In genomic region chr9:30040396-30040795, GRCm38 (mm10) we compare ENCODE assay signal across 13 mouse cellular contexts.
DNase-seq lines count a peak whose midpoint lies in the region; ATAC-seq and TF ChIP-seq lines count a peak whose summit lies in the region.
"Had no signal": no experiment of that assay in that cellular context is flagged by ENCODE, and none has a peak within 500 bp of the region (broad histone marks: within the 10 kb centered on the region; RNA-seq: fewer than 3 reads in every experiment).

No protein-coding gene starts in this region.

- no peak for TF ChIP-seq CTCF in lung, postnatal 0 days (IDR thresholded peaks at IDR 0.05)

- WGBS in heart, embryonic 14.5 days: 20% methylated on average over 4 of the region's 4 CpGs
- whole genome bisulfite sequencing in heart, embryonic 11.5 days (ENCODE audit: insufficient replicate concordance): 35% methylated on average over 4 of the region's 4 CpGs
- 7% methylated on average over 4 of the region's 4 CpGs for WGBS in hindbrain, embryonic 16.5 days
- WGBS in lung, postnatal 0 days: 30% methylated on average over 4 of the region's 4 CpGs

- TF ChIP-seq EP300 in lung, postnatal 0 days (IDR thresholded peaks at IDR 0.05): no peak

- no peak for ATAC-seq in heart, embryonic 14.5 days (ENCODE audit: insufficient number of reproducible peaks, insufficient read depth, low FRiP score, low read depth)
- ATAC-seq in heart, embryonic 11.5 days (replicated peaks; ENCODE audit: insufficient number of reproducible peaks, low FRiP score, low TSS enrichment): no peak
- ATAC-seq in hindbrain, embryonic 16.5 days: peak; percentile 58; the same call in 1 of the 2 replicates
- ATAC-seq in lung, postnatal 0 days: no peak

- H3K9me3 ChIP-seq in heart, embryonic 14.5 days (ENCODE audit: control insufficient read depth, low read length): no peaks in the 10 kb centered on the region
- no peaks in the 10 kb centered on the region for H3K9me3 ChIP-seq in heart, embryonic 11.5 days (replicated peaks; ENCODE audit: control insufficient read depth, low read length)
- no peaks in the 10 kb centered on the region for H3K9me3 ChIP-seq in hindbrain, embryonic 16.5 days (ENCODE audit: control insufficient read depth, low read length)
- H3K9me3 ChIP-seq in lung, postnatal 0 days (ENCODE audit: low read length): no peaks in the 10 kb centered on the region
- H3K9me3 ChIP-seq: heart, embryonic 15.5 days; limb, embryonic 15.5 days had no signal

- no peaks in the 10 kb centered on the region for H3K27me3 ChIP-seq in heart, embryonic 14.5 days (ENCODE audit: control insufficient read depth, insufficient read depth, low read length)
- no peaks in the 10 kb centered on the region for H3K27me3 ChIP-seq in heart, embryonic 11.5 days (ENCODE audit: control insufficient read depth, insufficient read depth, low read length)
- no peaks in the 10 kb centered on the region for H3K27me3 ChIP-seq in hindbrain, embryonic 16.5 days (replicated peaks; ENCODE audit: control insufficient read depth, insufficient read depth, low read length)
- no peaks in the 10 kb centered on the region for H3K27me3 ChIP-seq in lung, postnatal 0 days (replicated peaks; ENCODE audit: insufficient read depth, low read length)
- H3K27me3 ChIP-seq: heart, embryonic 15.5 days; limb, embryonic 15.5 days had no signal

- H3K4me3 ChIP-seq in heart, embryonic 14.5 days (ENCODE audit: control insufficient read depth in 1 of 2, insufficient read depth in 1 of 2, low read depth in 1 of 2, low read length in 2 of 2): no peak overlapping the region
- no peak overlapping the region for H3K4me3 ChIP-seq in heart, embryonic 11.5 days (ENCODE audit: low read depth, low read length)
- no peak overlapping the region for H3K4me3 ChIP-seq in hindbrain, embryonic 16.5 days (ENCODE audit: low read length)
- H3K4me3 ChIP-seq in lung, postnatal 0 days (ENCODE audit: low read depth, low read length): no peak overlapping the region
- H3K4me3 ChIP-seq: heart, embryonic 15.5 days; limb, embryonic 15.5 days had no signal

- peaks cover 2 to 3% of the 10 kb centered on the region in 2 experiments; a peak in 2 of 4 replicates for H3K4me1 ChIP-seq in heart, embryonic 14.5 days (ENCODE audit: control insufficient read depth in 2 of 2, insufficient read depth in 2 of 2, low read length in 2 of 2)
- no peaks in the 10 kb centered on the region for H3K4me1 ChIP-seq in heart, embryonic 11.5 days (ENCODE audit: control insufficient read depth, insufficient read depth, low read length)
- peaks cover 6% of the 10 kb centered on the region for H3K4me1 ChIP-seq in hindbrain, embryonic 16.5 days (ENCODE audit: control insufficient read depth, insufficient read depth, low read depth, low read length)
- no peaks in the 10 kb centered on the region for H3K4me1 ChIP-seq in lung, postnatal 0 days (ENCODE audit: insufficient read depth, low read depth, low read length)
- H3K4me1 ChIP-seq: limb, embryonic 15.5 days had no signal

- DNase-seq in right cerebral cortex, postnatal 4 days: peak; percentile 25
- DNase-seq in right cerebral cortex, postnatal 36 days (ENCODE audit: low spot score in 2 of 2): no peak
- DNase-seq in thymus, postnatal 10 days (ENCODE audit: low spot score in 2 of 2): no peak
- DNase-seq in lung, postnatal 0 days (ENCODE audit: low spot score): no peak
- no peak for DNase-seq in urinary bladder, postnatal 10 days (ENCODE audit: low spot score)
- DNase-seq: kidney, adult 18-20 months; thymus, postnatal 4 days had no signal

- peak overlapping the region; percentile 13; the same call in 1 of the 2 replicates for H3K4me2 ChIP-seq in heart, embryonic 14.5 days (ENCODE audit: low read length)
- H3K4me2 ChIP-seq in heart, embryonic 11.5 days: no peak overlapping the region
- no peak overlapping the region for H3K4me2 ChIP-seq in hindbrain, embryonic 16.5 days (ENCODE audit: low read length)
- H3K4me2 ChIP-seq in lung, postnatal 0 days (replicated peaks; ENCODE audit: low read depth, low read length): no peak overlapping the region
- H3K4me2 ChIP-seq: heart, embryonic 15.5 days; limb, embryonic 15.5 days had no signal

- H3K9ac ChIP-seq in heart, embryonic 14.5 days (ENCODE audit: low read length): no peak overlapping the region
- H3K9ac ChIP-seq in heart, embryonic 11.5 days (ENCODE audit: low read depth, low read length): no peak overlapping the region
- no peak overlapping the region for H3K9ac ChIP-seq in hindbrain, embryonic 16.5 days (ENCODE audit: low read depth, low read length)
- no peak overlapping the region for H3K9ac ChIP-seq in lung, postnatal 0 days (replicated peaks; ENCODE audit: low read depth)
- H3K9ac ChIP-seq: heart, embryonic 15.5 days; limb, embryonic 15.5 days had no signal

- no peak overlapping the region for H3K27ac ChIP-seq in heart, embryonic 14.5 days (replicated peaks in 1 of 2; ENCODE audit: control insufficient read depth in 1 of 2, insufficient read depth in 1 of 2, low read depth in 2 of 2, low read length in 2 of 2)
- no peak overlapping the region for H3K27ac ChIP-seq in heart, embryonic 11.5 days (ENCODE audit: low read depth, low read length)
- H3K27ac ChIP-seq in hindbrain, embryonic 16.5 days (ENCODE audit: low read depth, low read length): no peak overlapping the region
- H3K27ac ChIP-seq in lung, postnatal 0 days (ENCODE audit: low read length): no peak overlapping the region
- H3K27ac ChIP-seq: heart, embryonic 15.5 days; limb, embryonic 15.5 days; macrophage had no signal

- no peaks in the 10 kb centered on the region for H3K36me3 ChIP-seq in heart, embryonic 14.5 days (ENCODE audit: control insufficient read depth, insufficient read depth, low read length)
- no peaks in the 10 kb centered on the region for H3K36me3 ChIP-seq in heart, embryonic 11.5 days (ENCODE audit: control insufficient read depth, insufficient read depth, low read length)
- no peaks in the 10 kb centered on the region for H3K36me3 ChIP-seq in hindbrain, embryonic 16.5 days (ENCODE audit: control insufficient read depth, insufficient read depth, low read length)
- no peaks in the 10 kb centered on the region for H3K36me3 ChIP-seq in lung, postnatal 0 days (ENCODE audit: insufficient read depth, low read length)
- H3K36me3 ChIP-seq: heart, embryonic 15.5 days; limb, embryonic 15.5 days had no signal
